Mouse (Mus musculus): ENCODE data around the gene Katnbl1. TPM values are rescaled to one million over a fixed set of nuclear protein-coding genes. Genes with fewer than 3 reads are reported as not detected.

Katnbl1 gene
- 47.7 and 49.3 TPM in 2 replicates for polyA plus RNA-seq (2014; fragmentation: Nextera tagmentation; extraction: Ambion mirVana)

- H3K9ac ChIP-seq (replicated peaks; ENCODE audit: low read depth, low read length) = peak within 1 kb of the TSS; percentile 83
- WGBS = under 1% methylated on average over 66 of the region's 72 CpGs
- no peaks in the 10 kb centered on the region for H3K9me3 ChIP-seq (ENCODE audit: control insufficient read depth, low read depth, low read length)
- no peaks in the 10 kb centered on the region for H3K27me3 ChIP-seq (ENCODE audit: control insufficient read depth, insufficient read depth, low read length)
- peak within 1 kb of the TSS; percentile 80 for H3K27ac ChIP-seq (ENCODE audit: low read length)
- no peaks in the 10 kb centered on the region for H3K36me3 ChIP-seq (ENCODE audit: control insufficient read depth, insufficient read depth, low read length)
- H3K4me2 ChIP-seq (replicated peaks; ENCODE audit: low read depth, low read length) = peak within 1 kb of the TSS; percentile 72
- peaks cover 8% of the 10 kb centered on the region; the same call in 1 of the 2 replicates for H3K4me1 ChIP-seq (ENCODE audit: control insufficient read depth, insufficient read depth, low read length)
- peak; percentile 99 for ATAC-seq (ENCODE audit: insufficient number of reproducible peaks, insufficient read depth, low FRiP score, low read depth)
- H3K4me3 ChIP-seq (ENCODE audit: low read depth, low read length) = peak within 1 kb of the TSS; percentile 78
These were observed at the start of gene Katnbl1 for GRCm38 (mm10) chr2:112378973-112379898. Katnbl1 (plus strand) TSS chr2:112379211.

- no peak overlapping the region for H3K4me2 ChIP-seq (replicated peaks; ENCODE audit: low read depth, low read length)
- WGBS = 63% methylated on average over 4 of the region's 4 CpGs
- peaks cover 4% of the 10 kb centered on the region; the same call in 1 of the 2 replicates for H3K36me3 ChIP-seq (ENCODE audit: control insufficient read depth, insufficient read depth, low read length)
- H3K27me3 ChIP-seq (ENCODE audit: control insufficient read depth, insufficient read depth, low read length) = no peaks in the 10 kb centered on the region
- no peak for ATAC-seq (ENCODE audit: insufficient number of reproducible peaks, insufficient read depth, low FRiP score, low read depth)
- H3K4me1 ChIP-seq (ENCODE audit: control insufficient read depth, insufficient read depth, low read length) = no peaks in the 10 kb centered on the region
- no peak overlapping the region for H3K4me3 ChIP-seq (ENCODE audit: low read depth, low read length)
- H3K27ac ChIP-seq (ENCODE audit: low read length) = no peak overlapping the region
- H3K9ac ChIP-seq (replicated peaks; ENCODE audit: low read depth, low read length) = no peak overlapping the region
- no peaks in the 10 kb centered on the region for H3K9me3 ChIP-seq (ENCODE audit: control insufficient read depth, low read depth, low read length)
These were observed 46.7 kb upstream of the Katnbl1 start for GRCm38 (mm10) chr2:112332051-112332898.

GRCm38 (mm10) chr2:112337211-112337610 lies 41.8 kb upstream of the Katnbl1 start:
- no peak overlapping the region for H3K9ac ChIP-seq (replicated peaks; ENCODE audit: low read depth, low read length)
- 89% methylated on average over 6 of the region's 6 CpGs for WGBS
- H3K36me3 ChIP-seq (ENCODE audit: control insufficient read depth, insufficient read depth, low read length) = peaks cover 25% of the 10 kb centered on the region
- H3K9me3 ChIP-seq (ENCODE audit: control insufficient read depth, low read depth, low read length) = no peaks in the 10 kb centered on the region
- H3K4me1 ChIP-seq (ENCODE audit: control insufficient read depth, insufficient read depth, low read length) = no peaks in the 10 kb centered on the region
- ATAC-seq (ENCODE audit: insufficient number of reproducible peaks, insufficient read depth, low FRiP score, low read depth) = no peak
- H3K27ac ChIP-seq (ENCODE audit: low read length) = no peak overlapping the region
- H3K4me3 ChIP-seq (ENCODE audit: low read depth, low read length) = no peak overlapping the region
- H3K4me2 ChIP-seq (replicated peaks; ENCODE audit: low read depth, low read length) = no peak overlapping the region
- no peaks in the 10 kb centered on the region for H3K27me3 ChIP-seq (ENCODE audit: control insufficient read depth, insufficient read depth, low read length)

- no peaks in the 10 kb centered on the region for H3K9me3 ChIP-seq (ENCODE audit: control insufficient read depth, low read depth, low read length)
- no peak for ATAC-seq (ENCODE audit: insufficient number of reproducible peaks, insufficient read depth, low FRiP score, low read depth)
- 89% methylated on average over 2 of the region's 2 CpGs for WGBS
These were observed 39.3 kb upstream of the Katnbl1 start for GRCm38 (mm10) chr2:112339736-112340135.

GRCm38 (mm10) chr2:112341117-112341516 lies 37.9 kb upstream of the Katnbl1 start:
- Histone ChIP-seq H3K36me3 (ENCODE audit: control insufficient read depth, insufficient read depth, low read length) (peaks cover 35% of the 10 kb centered on the region), H3K9me3 (ENCODE audit: control insufficient read depth, low read depth, low read length) (no peaks in the 10 kb centered on the region), H3K4me2 (replicated peaks; ENCODE audit: low read depth, low read length) (no peak overlapping the region), H3K27me3 (ENCODE audit: control insufficient read depth, insufficient read depth, low read length) (no peaks in the 10 kb centered on the region), H3K4me3 (ENCODE audit: low read depth, low read length) (no peak overlapping the region), H3K9ac (replicated peaks; ENCODE audit: low read depth, low read length) (no peak overlapping the region), H3K27ac (ENCODE audit: low read length) (no peak overlapping the region), H3K4me1 (ENCODE audit: control insufficient read depth, insufficient read depth, low read length) (no peaks in the 10 kb centered on the region)
- ATAC-seq (ENCODE audit: insufficient number of reproducible peaks, insufficient read depth, low FRiP score, low read depth) = no peak
- 63% methylated on average over 3 of the region's 3 CpGs for WGBS

More at GRCm38 (mm10) chr2:112339736-112340135, 39.3 kb upstream of the Katnbl1 start:
- H3K27me3 ChIP-seq (ENCODE audit: control insufficient read depth, insufficient read depth, low read length) = no peaks in the 10 kb centered on the region
- peaks cover 35% of the 10 kb centered on the region for H3K36me3 ChIP-seq (ENCODE audit: control insufficient read depth, insufficient read depth, low read length)
- no peaks in the 10 kb centered on the region for H3K4me1 ChIP-seq (ENCODE audit: control insufficient read depth, insufficient read depth, low read length)
- H3K4me3 ChIP-seq (ENCODE audit: low read depth, low read length) = no peak overlapping the region
- no peak overlapping the region for H3K9ac ChIP-seq (replicated peaks; ENCODE audit: low read depth, low read length)
- no peak overlapping the region for H3K27ac ChIP-seq (ENCODE audit: low read length)
- no peak overlapping the region for H3K4me2 ChIP-seq (replicated peaks; ENCODE audit: low read depth, low read length)

GRCm38 (mm10) chr2:112348246-112348645 lies 30.8 kb upstream of the Katnbl1 start:
- Histone ChIP-seq H3K4me2 (replicated peaks; ENCODE audit: low read depth, low read length) (no peak overlapping the region), H3K9ac (replicated peaks; ENCODE audit: low read depth, low read length) (no peak overlapping the region), H3K9me3 (ENCODE audit: control insufficient read depth, low read depth, low read length) (no peaks in the 10 kb centered on the region), H3K27ac (ENCODE audit: low read length) (no peak overlapping the region), H3K27me3 (ENCODE audit: control insufficient read depth, insufficient read depth, low read length) (no peaks in the 10 kb centered on the region), H3K4me3 (ENCODE audit: low read depth, low read length) (no peak overlapping the region), H3K36me3 (ENCODE audit: control insufficient read depth, insufficient read depth, low read length) (peaks cover 44% of the 10 kb centered on the region), H3K4me1 (ENCODE audit: control insufficient read depth, insufficient read depth, low read length) (no peaks in the 10 kb centered on the region)
- 87% methylated on average over 3 of the region's 3 CpGs for WGBS
- ATAC-seq (ENCODE audit: insufficient number of reproducible peaks, insufficient read depth, low FRiP score, low read depth) = no peak

- no peak overlapping the region for H3K4me3 ChIP-seq (ENCODE audit: low read depth, low read length)
- H3K9ac ChIP-seq (replicated peaks; ENCODE audit: low read depth, low read length) = no peak overlapping the region
- no peak overlapping the region for H3K4me2 ChIP-seq (replicated peaks; ENCODE audit: low read depth, low read length)
- H3K36me3 ChIP-seq (ENCODE audit: control insufficient read depth, insufficient read depth, low read length) = peaks cover 49% of the 10 kb centered on the region
- H3K4me1 ChIP-seq (ENCODE audit: control insufficient read depth, insufficient read depth, low read length) = no peaks in the 10 kb centered on the region
- ATAC-seq (ENCODE audit: insufficient number of reproducible peaks, insufficient read depth, low FRiP score, low read depth) = no peak
- 91% methylated on average over 7 of the region's 7 CpGs for WGBS
- no peaks in the 10 kb centered on the region for H3K9me3 ChIP-seq (ENCODE audit: control insufficient read depth, low read depth, low read length)
- H3K27ac ChIP-seq (ENCODE audit: low read length) = no peak overlapping the region
- H3K27me3 ChIP-seq (ENCODE audit: control insufficient read depth, insufficient read depth, low read length) = no peaks in the 10 kb centered on the region
These were observed 25.1 kb upstream of the Katnbl1 start for GRCm38 (mm10) chr2:112353685-112354455.

- 52% methylated on average over 2 of the region's 2 CpGs for WGBS
- ATAC-seq (ENCODE audit: insufficient number of reproducible peaks, insufficient read depth, low FRiP score, low read depth) = no peak
- H3K9ac ChIP-seq (replicated peaks; ENCODE audit: low read depth, low read length) = no peak overlapping the region
- H3K4me1 ChIP-seq (ENCODE audit: control insufficient read depth, insufficient read depth, low read length) = no peaks in the 10 kb centered on the region
- H3K4me3 ChIP-seq (ENCODE audit: low read depth, low read length) = no peak overlapping the region
- no peaks in the 10 kb centered on the region for H3K9me3 ChIP-seq (ENCODE audit: control insufficient read depth, low read depth, low read length)
- no peak overlapping the region for H3K27ac ChIP-seq (ENCODE audit: low read length)
- H3K4me2 ChIP-seq (replicated peaks; ENCODE audit: low read depth, low read length) = no peak overlapping the region
- peaks cover 61% of the 10 kb centered on the region for H3K36me3 ChIP-seq (ENCODE audit: control insufficient read depth, insufficient read depth, low read length)
- no peaks in the 10 kb centered on the region for H3K27me3 ChIP-seq (ENCODE audit: control insufficient read depth, insufficient read depth, low read length)
These were observed 19.4 kb upstream of the Katnbl1 start for GRCm38 (mm10) chr2:112359611-112360010.
